Mouse (Mus musculus): ENCODE measurements around the gene Rims3.

Gene Rims3

DNA sequence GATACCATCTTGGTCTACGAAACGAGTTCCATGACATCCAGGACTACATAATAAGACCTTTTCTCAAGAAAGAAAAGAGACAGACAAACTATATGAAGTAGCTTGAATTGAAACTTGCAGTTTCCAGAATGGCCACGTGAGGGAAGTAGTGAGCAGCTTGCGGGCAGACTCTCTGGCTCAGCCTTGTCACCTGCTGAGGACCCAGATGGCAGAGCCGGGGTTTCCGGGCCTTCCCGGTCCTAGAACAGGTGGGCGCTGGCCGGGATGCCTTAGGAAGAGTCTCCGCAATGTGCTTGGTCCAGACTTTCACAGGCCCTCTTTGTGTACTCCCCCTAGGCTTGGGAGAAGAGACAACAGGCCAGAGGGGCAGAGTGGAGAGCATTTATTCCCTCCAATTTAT is 3.7 kb upstream of the Rims3 start:
- no peak for DNase-seq (ENCODE audit: low spot score)

- no peak for DNase-seq (ENCODE audit: low spot score)
Observed at GRCm38 (mm10) chr4:120855360-120856060, 894 bp downstream of the Rims3 start.

DNA sequence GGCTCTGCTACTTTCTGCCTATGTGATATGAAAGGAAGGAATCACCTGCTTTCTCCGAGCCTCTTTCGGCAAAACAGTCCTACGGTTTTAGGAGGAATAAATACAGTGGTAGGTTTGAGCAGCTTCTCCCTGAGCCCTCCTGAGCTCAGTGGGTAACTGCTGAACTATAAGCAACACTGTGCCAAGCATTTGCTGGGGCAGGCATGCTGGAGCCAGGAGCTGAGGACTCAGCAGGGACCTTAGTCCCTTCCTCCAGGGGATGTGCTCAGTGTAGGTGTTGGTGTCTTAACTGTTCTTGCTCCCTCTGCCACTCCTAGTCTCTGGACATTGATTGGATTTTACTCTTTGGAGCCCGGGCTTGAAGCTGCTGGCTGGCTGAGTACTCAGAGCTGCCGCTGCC is 1.8 kb downstream of the Rims3 start:
- DNase-seq (ENCODE audit: low spot score): no peak

- no peak for DNase-seq (ENCODE audit: low spot score)
Observed at GRCm38 (mm10) chr4:120859865-120860264, 5.2 kb downstream of the Rims3 start.

- no peak for DNase-seq (ENCODE audit: low spot score)
Observed at GRCm38 (mm10) chr4:120866211-120866610, 11.6 kb downstream of the Rims3 start.

GRCm38 (mm10) chr4:120868246-120868645 is 13.6 kb downstream of the Rims3 start:
- no peak for DNase-seq (ENCODE audit: low spot score)

- DNase-seq (ENCODE audit: low spot score): no peak
Observed at GRCm38 (mm10) chr4:120868988-120869387, 14.4 kb downstream of the Rims3 start.

- DNase-seq (ENCODE audit: low spot score): no peak
Observed at GRCm38 (mm10) chr4:120870262-120870748, 15.7 kb downstream of the Rims3 start.

GRCm38 (mm10) chr4:120875961-120876360 is 21.3 kb downstream of the Rims3 start:
- DNase-seq (ENCODE audit: low spot score): no peak

DNA sequence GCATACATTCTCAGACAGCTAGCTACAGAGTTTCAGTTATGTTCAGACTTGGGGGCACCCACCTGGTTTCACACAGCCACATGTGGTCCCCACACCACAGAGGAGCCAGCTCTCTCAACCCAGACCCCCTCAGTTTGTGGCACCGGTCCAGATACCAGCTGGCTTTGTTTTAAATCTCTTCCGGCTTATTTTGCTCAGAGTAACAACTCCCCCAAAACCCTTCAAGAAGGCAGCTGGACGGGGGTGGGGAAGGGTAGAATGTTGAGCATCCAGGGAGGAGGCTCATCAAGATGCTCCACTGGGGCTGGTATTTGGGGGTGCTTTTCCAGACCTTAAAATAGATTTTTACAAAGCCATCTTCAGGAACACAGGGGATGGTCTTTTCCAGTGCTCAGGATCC is 24.1 kb downstream of the Rims3 start:
- DNase-seq (ENCODE audit: low spot score): no peak

DNA sequence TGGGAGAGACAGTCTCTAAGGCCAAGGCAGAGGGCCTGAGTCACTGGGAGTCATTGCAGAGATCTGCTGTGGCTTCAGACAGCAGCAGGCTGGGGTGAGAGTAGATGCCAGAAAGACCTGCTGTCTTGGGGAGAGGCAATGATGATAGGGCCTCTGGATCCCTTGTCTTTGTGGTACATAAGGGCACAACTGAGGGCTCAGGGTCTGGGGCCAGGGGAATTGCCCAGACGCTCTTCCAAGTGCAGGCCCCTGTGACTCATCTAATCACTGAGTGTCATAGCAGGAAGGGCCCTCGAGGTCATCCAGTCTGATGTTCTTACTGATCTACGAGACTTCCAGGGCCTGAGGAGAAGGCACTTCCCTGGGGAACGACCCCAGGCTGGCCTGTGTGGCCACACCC is 24.8 kb downstream of the Rims3 start:
- DNase-seq (ENCODE audit: low spot score): no peak

DNA sequence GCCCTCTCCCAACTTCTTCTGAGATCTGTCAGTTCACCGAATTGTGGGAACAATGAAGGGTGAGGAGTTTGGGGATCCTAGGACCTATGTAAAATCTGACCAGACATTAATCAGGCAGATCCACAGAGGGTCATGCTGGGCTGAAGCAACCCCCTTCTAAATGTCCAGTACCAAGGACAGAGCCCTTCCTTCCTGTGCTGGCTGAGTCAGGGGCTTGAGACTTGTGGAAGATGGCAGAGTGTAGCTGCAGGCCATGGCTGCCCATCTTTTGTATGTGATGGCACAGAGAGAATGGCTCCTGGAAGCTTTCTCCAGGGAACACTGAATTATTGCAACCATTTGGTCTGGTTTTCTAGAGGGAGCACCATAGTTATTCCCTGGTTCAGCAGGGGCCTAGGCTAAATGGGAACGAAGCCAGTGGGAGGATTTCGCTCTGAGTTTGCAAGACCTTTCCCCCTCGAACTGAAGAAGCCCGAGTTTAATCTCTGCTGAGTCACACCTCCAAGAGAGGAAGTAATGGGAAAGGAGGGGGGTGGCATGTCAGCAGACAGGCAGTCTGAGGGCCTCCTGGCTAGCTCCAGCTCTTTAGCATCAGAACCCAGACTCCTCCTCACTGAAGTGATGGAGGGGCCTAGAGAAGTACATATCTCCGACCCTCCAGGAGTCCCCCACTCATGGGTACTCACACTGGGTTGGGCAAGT is 26.3 kb downstream of the Rims3 start:
- no peak for DNase-seq (ENCODE audit: low spot score)

DNA sequence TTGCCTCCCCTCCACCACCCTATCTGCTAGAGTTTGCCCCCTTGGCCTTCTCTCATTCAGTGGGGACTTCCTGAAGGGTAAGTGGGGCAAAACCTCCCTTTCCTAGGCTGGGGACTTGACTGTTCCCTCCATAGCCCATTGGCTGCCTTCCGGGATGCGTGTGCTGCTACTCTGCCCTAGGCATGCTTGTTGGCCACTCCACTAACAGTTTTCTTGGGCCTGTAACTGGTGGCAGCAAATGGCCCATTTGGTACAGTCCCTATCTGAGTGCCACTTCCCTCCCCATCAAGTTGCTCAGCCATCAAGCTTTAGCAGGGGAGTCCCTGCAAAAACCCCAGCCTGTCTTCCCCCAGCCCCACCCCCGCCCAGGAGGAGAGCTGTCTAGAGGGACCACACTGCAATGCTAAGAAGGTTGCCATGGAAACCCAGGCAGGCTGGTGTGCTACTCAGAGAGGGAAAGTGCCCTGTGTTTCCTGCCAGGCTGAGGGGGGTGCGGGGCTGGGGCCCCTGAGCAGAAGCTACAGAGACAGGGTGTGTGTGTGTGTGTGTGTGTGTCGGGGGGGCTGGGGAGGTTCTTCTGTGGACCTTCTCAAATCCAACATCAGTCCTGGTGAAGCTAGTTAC is 27.5 kb downstream of the Rims3 start:
- DNase-seq (ENCODE audit: low spot score): no peak

- no peak for DNase-seq (ENCODE audit: low spot score)
Observed at GRCm38 (mm10) chr4:120885208-120886120, 30.8 kb downstream of the Rims3 start.

- no peak for DNase-seq (ENCODE audit: low spot score)
Observed at GRCm38 (mm10) chr4:120886131-120886530, 31.5 kb downstream of the Rims3 start.

DNA sequence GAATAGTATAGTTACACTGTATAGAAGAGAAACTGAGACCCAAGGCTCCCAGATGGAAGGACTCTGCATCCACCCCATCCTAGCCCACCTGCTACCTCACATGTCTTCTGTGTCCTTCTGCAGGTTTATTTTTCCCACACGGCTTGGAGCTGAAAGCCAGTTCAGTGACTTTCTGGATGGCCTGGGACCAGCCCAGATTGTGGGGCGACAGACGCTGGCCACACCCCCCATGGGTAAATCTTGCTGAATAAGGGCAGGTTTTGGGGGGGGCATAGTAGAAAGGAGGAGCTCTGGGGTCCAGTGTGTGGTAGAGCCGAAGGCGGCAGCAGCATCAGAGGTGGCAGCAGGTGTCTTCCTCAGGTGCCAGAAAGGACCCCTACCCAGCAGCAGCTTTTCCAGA is 32.2 kb downstream of the Rims3 start:
- no peak for DNase-seq (ENCODE audit: low spot score)

- no peak for DNase-seq (ENCODE audit: low spot score)
Observed at GRCm38 (mm10) chr4:120887381-120888112, 32.9 kb downstream of the Rims3 start.

DNA sequence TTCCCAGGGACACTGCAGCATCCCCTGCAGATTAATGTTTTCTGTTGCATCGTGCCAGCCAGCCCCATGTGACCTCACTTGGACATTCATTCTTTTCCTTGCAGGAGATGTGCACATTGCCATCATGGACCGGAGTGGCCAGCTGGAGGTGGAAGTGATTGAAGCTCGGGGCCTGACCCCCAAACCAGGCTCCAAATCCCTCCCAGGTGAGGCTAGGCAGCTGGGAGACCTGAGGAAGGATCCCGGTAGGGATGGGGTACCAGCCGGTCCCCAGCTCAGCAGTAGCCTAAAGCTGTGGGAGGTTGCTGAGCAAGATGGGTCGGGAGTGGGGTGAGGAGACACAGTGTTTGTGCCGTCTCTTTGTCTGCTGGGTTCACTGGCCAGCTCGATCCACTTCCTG is 34.3 kb downstream of the Rims3 start:
- DNase-seq (ENCODE audit: low spot score): no peak

- no peak for DNase-seq (ENCODE audit: low spot score)
Observed at GRCm38 (mm10) chr4:120890754-120891440, 36.3 kb downstream of the Rims3 start.

- no peak for DNase-seq (ENCODE audit: low spot score)
Observed at GRCm38 (mm10) chr4:120891960-120892359, 37.3 kb downstream of the Rims3 start.

DNA sequence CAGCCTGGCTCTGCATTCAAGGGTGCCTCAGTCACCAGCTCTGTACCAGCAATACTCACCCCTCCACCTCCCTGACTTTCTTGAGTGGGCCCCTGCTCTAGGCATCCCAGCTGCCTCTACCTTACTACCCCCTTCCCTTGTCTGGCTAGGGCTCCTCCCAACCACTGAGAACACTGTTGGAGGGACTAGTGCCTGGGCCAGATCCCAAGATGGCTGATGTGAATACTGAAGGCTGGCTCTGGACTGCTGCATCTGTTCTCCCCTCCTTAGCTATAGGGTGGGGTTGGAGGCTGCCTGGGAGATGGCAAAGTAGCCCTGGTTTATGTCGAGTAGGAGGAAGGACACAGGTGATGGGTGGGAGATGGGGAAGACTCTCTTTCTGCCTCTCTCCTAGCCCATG is 37.9 kb downstream of the Rims3 start:
- DNase-seq (ENCODE audit: low spot score): no peak

Data from ovary, adult 18-20 months (tissue).